Mouse (Mus musculus): ENCODE results near the gene Sertad2.

- TF ChIP-seq POLR2A (IDR thresholded peaks at IDR 0.05; ENCODE audit: borderline replicate concordance, extremely low read depth, insufficient read depth, insufficient read length, poor library complexity, severe bottlenecking) = no peak
- no peak for TF ChIP-seq CTCF (IDR thresholded peaks at IDR 0.05; ENCODE audit: borderline replicate concordance, extremely low read depth, insufficient read depth, insufficient read length)
Measured at GRCm38 (mm10) chr11:20527901-20528300, 15.2 kb upstream of the Sertad2 start.
